Mouse (Mus musculus) cerebellum, adult 2 months (tissue): ENCODE measurements at regions not wholly inside any gene's neighbourhood (a gene's known extent, or its start where the extent isn't known, plus 50 kb on each side); places are given as distances from the start of the nearest gene placed in this dataset.

Source experiments
- CTCF ChIP-seq: fragments of 200-500 bp; IDR thresholded peaks from 2 replicates; pipeline ENCODE4 v1.5.1; 2011; ENCODE audit warnings: low read depth, mild to moderate bottlenecking, control low read depth, low read length, moderate library complexity, borderline replicate concordance; ENCODE audit not compliant: insufficient read depth
- POLR2A ChIP-seq: fragments of 200-500 bp; IDR thresholded peaks from 2 replicates; pipeline ENCODE4 v1.6.1; 2011; ENCODE audit warnings: low read length, control low read depth, borderline replicate concordance; ENCODE audit not compliant: insufficient read depth

- TF ChIP-seq POLR2A (no peak), CTCF (no peak)
Measured at GRCm38 (mm10) chr1:108548721-108549120, 958.9 kb downstream of the Serpinb8 start.
